Mouse (Mus musculus) liver, embryonic 14 days (tissue): Measurements from ENCODE around the gene Nsrp1. TPM values are rescaled to one million over a fixed set of nuclear protein-coding genes. Genes with fewer than 3 reads are reported as not detected.

ENCODE experiments used
- polyA plus RNA-seq: library from polyadenylated mRNA; depleted of rRNA; stranded (reverse); fragments of >200 nt; gene quantifications from 2 replicates; pipeline ENCODE4 v1.2.3, GENCODE M21; 2012; rRNA removed

Nsrp1 gene
- 4.2 and 5.0 TPM in 2 replicates for polyA plus RNA-seq

DNA sequence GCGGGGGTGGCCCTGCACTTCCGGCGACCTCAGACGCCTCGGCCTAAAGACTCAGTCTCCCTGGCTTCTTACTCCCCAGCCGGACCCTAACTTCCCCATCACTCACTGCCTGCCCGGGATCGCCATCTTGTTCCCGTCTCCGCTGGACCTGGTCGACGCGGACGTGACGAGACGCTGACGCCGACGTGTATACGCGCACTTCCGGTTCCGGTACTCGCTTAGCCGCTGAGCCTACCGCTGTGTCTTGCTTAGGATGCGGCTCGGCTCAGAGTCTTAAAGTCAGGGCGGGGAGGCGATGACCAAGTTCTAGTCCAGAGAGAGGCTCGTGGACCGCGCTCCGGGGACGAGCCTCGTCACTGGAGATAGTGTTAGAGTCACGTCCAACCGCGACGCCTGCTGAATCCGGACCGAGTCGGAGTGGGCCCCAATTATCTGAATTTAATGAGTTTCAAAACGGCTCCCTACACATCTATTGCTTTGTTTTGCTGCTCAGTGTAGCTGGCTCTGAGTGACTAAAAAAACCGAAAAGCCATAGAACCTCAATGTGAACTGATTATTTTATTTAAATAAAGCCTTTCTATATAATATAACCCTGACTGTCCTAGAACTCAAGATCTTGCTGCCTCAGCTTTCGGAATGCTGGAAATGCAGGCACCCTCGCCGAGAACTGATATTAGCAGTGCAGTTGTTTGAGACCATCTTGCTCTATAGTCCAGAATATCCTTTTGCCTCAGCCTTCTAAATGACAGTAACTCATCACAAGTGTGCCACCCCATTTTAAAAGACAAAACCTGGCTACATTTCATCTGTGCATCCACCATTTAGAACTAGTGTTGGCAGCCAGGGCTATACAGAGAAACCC lies at the start of gene Nsrp1:
Nsrp1 (minus strand) TSS at position 163 of the 862 bp plus-strand sequence.

DNA sequence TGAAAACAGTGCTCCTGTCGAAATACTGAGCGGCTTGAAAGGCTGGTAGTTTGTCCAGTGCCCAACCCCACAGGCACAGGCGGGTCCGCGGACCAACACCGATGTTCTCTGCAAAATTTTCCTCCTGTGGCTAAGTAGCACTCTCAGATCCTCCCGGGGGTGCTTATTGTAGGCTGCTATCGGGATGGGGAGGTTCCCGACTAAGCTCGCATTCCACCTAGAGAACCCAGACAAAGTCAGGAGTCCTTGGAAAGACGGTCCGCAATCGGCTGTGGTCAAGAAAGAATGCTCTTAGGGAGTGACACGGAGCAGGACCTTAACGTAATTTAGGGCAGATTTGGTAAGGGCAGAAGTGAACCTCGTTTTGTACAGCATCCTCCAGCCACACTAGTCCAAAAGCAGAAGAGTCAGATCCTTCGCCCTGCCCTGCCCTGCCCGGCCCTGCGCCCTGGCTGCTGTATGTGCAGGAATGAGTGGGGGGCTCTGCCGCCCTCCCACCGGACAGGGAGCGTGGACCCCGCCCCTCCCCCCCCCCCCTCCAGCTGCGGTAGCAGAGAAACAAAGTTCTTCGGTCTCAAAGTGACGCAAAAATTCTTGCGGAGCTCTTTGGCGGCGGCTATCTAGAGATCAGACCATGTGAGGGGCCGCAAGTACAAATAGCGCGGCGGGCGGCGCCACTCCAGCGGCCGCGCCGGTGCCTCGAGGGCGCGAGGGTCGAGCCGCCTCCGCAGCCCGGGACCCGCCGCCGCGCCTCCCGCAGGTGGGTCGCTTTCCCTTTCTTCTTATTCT lies 80.1 kb downstream of the Nsrp1 start, which contains the start of gene Slc6a4:
Slc6a4 (plus strand) TSS at position 688 of the 789 bp plus-strand sequence.

Other genes starting within 250 kb of the Nsrp1 start
- 7.1 and 8.4 TPM in 2 replicates for gene Cpd, start 231.4 kb downstream of the Nsrp1 start, polyA plus RNA-seq
- not detected in 2 replicates for gene Tmigd1, start 176.3 kb downstream of the Nsrp1 start, polyA plus RNA-seq
- 19.7 and 20.2 TPM in 2 replicates for gene Blmh, start 153.6 kb downstream of the Nsrp1 start, polyA plus RNA-seq
- 2.5 and 3.0 TPM in 2 replicates for gene Slc6a4, start 79.8 kb downstream of the Nsrp1 start, polyA plus RNA-seq
- gene Efcab5, start 110.5 kb upstream of the Nsrp1 start, polyA plus RNA-seq = 0.24 and 0.35 TPM in 2 replicates
- 2.7 and 2.9 TPM in 2 replicates for gene Ssh2, start 137.9 kb upstream of the Nsrp1 start, polyA plus RNA-seq